Mouse (Mus musculus) bone marrow macrophage, adult 2 months (primary cell): ENCODE results near the gene Trip4. TPM values are rescaled to one million over a fixed set of nuclear protein-coding genes. Genes with fewer than 3 reads are reported as not detected.

Experiments
- H3K27ac ChIP-seq: 2 replicates; pipeline ENCODE4 v1.5.1; 2012; ENCODE audit warnings: low read depth, low read length; ENCODE audit not compliant: insufficient read depth
- H3K4me1 ChIP-seq: 2 replicates; pipeline ENCODE4 v1.6.1; 2012; ENCODE audit warnings: low read length; ENCODE audit not compliant: control insufficient read depth, insufficient read depth
- H3K4me3 ChIP-seq: 2 replicates; pipeline ENCODE4 v1.5.1; 2012; ENCODE audit warnings: mild to moderate bottlenecking, low read length, moderate library complexity; ENCODE audit not compliant: insufficient read depth
- CTCF ChIP-seq: IDR thresholded peaks from 2 replicates; pipeline ENCODE4 v1.5.1; 2012; ENCODE audit warnings: low read depth, mild to moderate bottlenecking, low read length, moderate library complexity
- POLR2A ChIP-seq: IDR thresholded peaks from 2 replicates; pipeline ENCODE4 v1.6.1; 2012; ENCODE audit warnings: mild to moderate bottlenecking, low read depth, low read length, borderline replicate concordance
- polyA plus RNA-seq: library from polyadenylated mRNA; stranded (reverse); fragments of >200 nt; gene quantifications from 2 replicates; pipeline ENCODE4 v1.2.4, GENCODE M21; 2012; ENCODE audit not compliant: missing spikeins, insufficient read depth, insufficient read length

Gene Trip4
- 20.2 and 21.2 TPM in 2 replicates for polyA plus RNA-seq

GRCm38 (mm10) chr9:65908394-65909300 is at the start of gene Trip4, which contains the start of gene Csnk1g1:
Trip4 (minus strand) TSS chr9:65908794.
Csnk1g1 (plus strand) TSS chr9:65908924.
- Histone ChIP-seq H3K4me1 (peaks cover 9% of the 10 kb centered on the region), H3K27ac (peak within 1 kb of the TSS; percentile 63), H3K4me3 (peak within 1 kb of the TSS; percentile 99)
- TF ChIP-seq POLR2A (0 out of 2 replicates have a peak, but pooled peaks have one; percentile 16), CTCF (no peak)

GRCm38 (mm10) chr9:65951082-65951587 is 42.5 kb upstream of the Trip4 start:
- Histone ChIP-seq H3K27ac (no peak overlapping the region), H3K4me3 (no peak overlapping the region), H3K4me1 (no peaks in the 10 kb centered on the region)
- TF ChIP-seq POLR2A: no peak
- TF ChIP-seq CTCF: no peak

GRCm38 (mm10) chr9:65937566-65937965 is 29.0 kb upstream of the Trip4 start:
- Histone ChIP-seq H3K27ac (no peak overlapping the region), H3K4me3 (no peak overlapping the region), H3K4me1 (no peaks in the 10 kb centered on the region)
- TF ChIP-seq POLR2A (no peak), CTCF (no peak)

GRCm38 (mm10) chr9:65929826-65930225 is 21.2 kb upstream of the Trip4 start:
- TF ChIP-seq CTCF: no peak
- TF ChIP-seq POLR2A: no peak
- H3K27ac ChIP-seq: no peak overlapping the region
- no peak overlapping the region for H3K4me3 ChIP-seq
- peaks cover 10% of the 10 kb centered on the region for H3K4me1 ChIP-seq

- Histone ChIP-seq H3K4me1 (peaks cover 10% of the 10 kb centered on the region), H3K4me3 (no peak overlapping the region), H3K27ac (no peak overlapping the region)
- TF ChIP-seq CTCF: no peak
- TF ChIP-seq POLR2A: no peak
These were observed 19.9 kb upstream of the Trip4 start for GRCm38 (mm10) chr9:65928456-65928855.

- no peak overlapping the region for H3K4me3 ChIP-seq
- H3K27ac ChIP-seq: no peak overlapping the region
- H3K4me1 ChIP-seq: no peaks in the 10 kb centered on the region
- no peak for TF ChIP-seq CTCF
- no peak for TF ChIP-seq POLR2A
These were observed 8.4 kb upstream of the Trip4 start for GRCm38 (mm10) chr9:65917015-65917414.

DNA sequence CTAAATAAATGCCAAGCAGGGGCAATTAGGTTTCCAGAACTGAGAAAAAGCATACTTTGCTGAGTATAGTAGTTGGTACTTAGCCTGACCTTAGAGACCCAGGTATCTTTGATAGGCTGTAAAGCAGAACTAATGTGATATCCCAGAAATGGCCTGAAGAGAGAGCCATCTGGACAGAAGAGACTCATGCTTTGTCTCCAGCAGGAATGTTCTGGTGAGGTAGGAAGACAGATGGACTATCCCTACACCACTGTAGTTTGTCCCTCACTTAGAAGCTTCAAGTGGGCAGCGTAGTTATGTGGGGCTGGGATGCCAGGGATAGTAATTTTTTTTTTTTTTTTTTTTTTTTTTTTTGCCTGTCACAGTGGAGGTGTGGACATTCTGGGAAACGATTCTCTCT is 5.4 kb upstream of the Trip4 start:
- no peak overlapping the region for H3K27ac ChIP-seq
- H3K4me1 ChIP-seq: peaks cover 5% of the 10 kb centered on the region
- H3K4me3 ChIP-seq: no peak overlapping the region
- TF ChIP-seq POLR2A (no peak), CTCF (no peak)

GRCm38 (mm10) chr9:65909837-65910236 is 1.2 kb upstream of the Trip4 start:
- peaks cover 9% of the 10 kb centered on the region for H3K4me1 ChIP-seq
- peak overlapping the region; percentile 99 for H3K4me3 ChIP-seq
- no peak for TF ChIP-seq POLR2A
- TF ChIP-seq CTCF: no peak
- peak overlapping the region; percentile 63 for H3K27ac ChIP-seq

DNA sequence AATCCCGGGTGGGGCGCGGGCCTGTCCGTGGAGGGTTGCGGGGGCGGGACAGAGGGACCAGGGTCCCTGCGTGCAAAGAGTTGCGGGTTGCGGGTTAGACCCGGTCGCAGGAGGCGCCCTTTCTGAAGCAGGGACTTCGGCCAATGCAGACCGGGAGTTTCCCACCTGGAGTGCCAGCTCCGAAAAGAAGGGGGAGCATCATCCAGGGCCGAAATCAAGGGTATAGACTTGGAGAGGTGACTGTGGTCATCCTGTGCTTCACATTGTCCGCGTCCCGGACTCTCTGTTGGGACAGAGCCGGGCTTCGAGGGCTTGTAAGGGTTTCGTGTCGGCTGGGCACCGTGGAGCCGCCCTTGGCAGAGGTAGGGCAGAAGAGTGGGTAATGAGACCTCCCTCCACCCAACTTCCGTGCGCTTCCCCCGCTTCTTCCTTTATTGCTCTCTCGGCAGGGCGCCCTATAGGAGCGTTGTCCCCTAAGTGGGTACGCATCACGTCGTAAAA is 757 bp upstream of the Trip4 start:
- Histone ChIP-seq H3K4me1 (peaks cover 9% of the 10 kb centered on the region), H3K27ac (peak overlapping the region; percentile 63), H3K4me3 (peak overlapping the region; percentile 99)
- TF ChIP-seq POLR2A (no peak), CTCF (no peak; the same call in 1 of the 2 replicates)

GRCm38 (mm10) chr9:65903419-65903818 is 5.2 kb downstream of the Trip4 start:
- no peak overlapping the region for H3K4me3 ChIP-seq
- no peak overlapping the region for H3K27ac ChIP-seq
- TF ChIP-seq POLR2A: no peak
- TF ChIP-seq CTCF: no peak
- H3K4me1 ChIP-seq: peaks cover 4% of the 10 kb centered on the region
